Mouse (Mus musculus) spleen, postnatal 14 days (tissue): ENCODE results near the gene Fam92b.

ENCODE experiments used
- DNase-seq, 2 experiments: peaks; one replicate each; pipeline ENCODE4 v3.0.0; 2021 to 2022; ENCODE audit warnings: low spot score in 2 of 2

Fam92b gene

DNA sequence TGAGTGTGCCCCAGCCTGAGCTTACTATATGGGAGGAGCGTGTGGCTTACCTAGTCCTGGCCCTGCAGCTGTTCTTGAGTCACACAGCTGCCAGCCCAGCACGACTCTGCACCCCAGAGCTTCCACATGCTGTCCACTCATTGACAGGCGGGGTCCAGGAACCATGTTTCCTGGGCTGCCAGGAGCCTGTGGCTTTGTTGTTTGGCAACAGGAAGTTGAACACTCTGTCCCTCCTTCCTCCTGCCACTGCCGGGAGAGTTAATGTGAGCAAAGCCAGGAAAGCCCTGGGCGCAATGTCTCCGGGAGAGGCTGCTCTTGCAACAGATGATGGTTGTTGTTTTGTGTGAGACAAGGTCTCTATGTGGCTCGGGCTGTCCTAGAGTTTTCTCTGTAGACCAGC, 24.6 kb downstream of the Fam92b start:
- no peak for DNase-seq

- no peak for DNase-seq
Observed at GRCm38 (mm10) chr8:120151151-120151550, 26.1 kb downstream of the Fam92b start.

DNA sequence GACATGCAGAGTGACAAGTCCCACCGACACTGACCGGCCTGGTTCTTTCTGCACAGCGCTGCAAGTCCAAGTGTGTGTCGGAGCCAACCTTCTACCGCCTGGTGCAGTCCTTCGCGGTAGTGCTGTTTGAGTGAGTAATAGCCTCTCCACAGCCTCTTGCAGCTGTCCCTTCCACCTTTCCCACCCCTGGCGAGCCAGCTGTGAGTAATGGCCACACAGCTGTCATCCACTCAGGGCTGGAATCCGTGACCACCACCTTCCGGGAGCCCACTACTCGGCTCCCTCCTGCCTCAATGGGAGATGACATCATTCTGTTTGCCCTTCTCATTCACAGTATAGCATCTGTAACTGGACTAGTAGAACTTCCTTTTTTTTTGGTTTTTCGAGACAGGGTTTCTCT, 27.2 kb downstream of the Fam92b start:
- no peak for DNase-seq

DNA sequence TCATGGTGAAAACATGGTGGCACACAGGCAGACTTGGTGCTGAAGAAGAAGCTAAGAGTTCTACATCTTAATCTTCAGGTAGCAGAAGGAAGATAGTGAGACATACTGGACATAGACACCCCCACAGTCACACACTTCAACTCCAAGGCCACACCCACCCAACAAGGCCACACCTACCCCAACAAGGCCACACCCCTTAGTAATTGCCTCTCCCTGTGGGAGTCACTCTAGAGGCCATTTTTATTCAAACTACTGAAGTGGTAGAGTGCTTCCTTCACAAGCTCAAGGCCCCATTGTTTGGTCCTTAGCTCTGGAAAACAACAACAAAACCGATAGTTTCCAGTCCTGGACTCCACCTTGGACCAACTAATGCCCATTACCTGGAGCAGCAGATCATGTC, 31.2 kb downstream of the Fam92b start:
- no peak for DNase-seq

DNA sequence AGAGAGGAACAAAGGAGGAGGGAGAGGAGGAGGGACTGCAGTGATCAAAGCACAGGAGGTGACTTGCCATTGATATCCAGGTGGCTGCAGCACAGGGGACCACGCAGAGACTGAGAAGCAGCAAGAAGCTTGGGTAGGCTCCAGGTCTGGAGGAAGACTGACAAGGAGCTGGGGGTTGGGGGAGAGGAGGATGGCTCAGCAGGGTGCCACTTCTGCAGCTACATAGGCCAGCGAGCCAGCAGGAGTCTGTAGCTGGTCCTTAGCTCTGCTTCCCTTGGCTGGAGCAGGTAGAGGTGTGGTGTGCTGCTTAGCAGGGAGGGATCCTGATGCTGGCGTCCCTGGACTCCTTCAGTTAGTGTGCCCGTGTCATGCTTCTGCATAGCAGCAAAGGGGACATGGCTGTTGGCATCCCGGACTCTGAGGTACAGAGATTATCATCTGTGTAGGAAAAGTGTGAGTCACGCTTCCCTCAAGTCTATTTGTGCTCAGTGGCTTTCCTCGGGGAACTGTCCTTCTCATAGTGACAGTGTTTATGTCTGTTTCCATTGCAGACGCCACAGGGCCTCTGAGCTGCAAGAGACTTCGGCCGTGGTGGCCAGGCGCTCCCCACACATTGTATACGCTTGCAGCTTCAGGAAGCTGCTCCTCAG, 32.5 kb downstream of the Fam92b start:
- no peak for DNase-seq

DNA sequence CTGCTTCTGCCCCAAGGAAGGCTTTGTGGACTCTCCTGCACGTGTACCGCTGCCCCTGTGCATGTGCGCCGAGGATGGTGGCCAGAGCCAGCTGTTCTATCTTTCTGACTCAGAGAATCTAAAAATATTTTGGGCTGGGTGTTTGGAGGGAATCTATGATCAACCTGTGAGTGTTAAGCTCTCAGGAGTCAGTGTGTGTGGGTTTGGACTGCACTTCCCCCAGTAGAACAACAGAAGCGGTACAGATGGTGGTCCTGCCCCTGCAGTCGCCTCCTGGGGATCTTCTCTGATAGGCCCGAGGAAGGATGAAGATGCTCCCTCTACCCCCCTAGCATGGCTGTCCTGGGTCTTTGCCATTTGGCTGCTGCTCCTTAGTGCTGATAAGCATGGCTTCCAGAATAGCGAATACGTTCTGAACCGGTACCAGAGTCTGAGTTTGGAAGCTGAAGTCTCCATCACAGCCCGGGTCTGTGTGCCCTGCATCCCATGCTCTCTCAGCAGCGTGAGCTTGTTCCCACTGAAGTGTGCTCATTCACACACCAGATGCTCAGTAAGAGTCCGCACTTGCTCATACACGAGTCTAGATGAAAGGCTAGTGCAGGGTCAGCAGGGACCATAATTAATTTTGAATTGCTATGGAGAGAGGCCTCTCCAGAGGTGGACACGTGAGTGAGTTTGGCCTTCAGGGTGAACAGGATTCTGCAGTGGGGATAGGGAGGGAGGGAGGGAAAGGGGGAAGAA, 33.2 kb downstream of the Fam92b start:
- no peak for DNase-seq

DNA sequence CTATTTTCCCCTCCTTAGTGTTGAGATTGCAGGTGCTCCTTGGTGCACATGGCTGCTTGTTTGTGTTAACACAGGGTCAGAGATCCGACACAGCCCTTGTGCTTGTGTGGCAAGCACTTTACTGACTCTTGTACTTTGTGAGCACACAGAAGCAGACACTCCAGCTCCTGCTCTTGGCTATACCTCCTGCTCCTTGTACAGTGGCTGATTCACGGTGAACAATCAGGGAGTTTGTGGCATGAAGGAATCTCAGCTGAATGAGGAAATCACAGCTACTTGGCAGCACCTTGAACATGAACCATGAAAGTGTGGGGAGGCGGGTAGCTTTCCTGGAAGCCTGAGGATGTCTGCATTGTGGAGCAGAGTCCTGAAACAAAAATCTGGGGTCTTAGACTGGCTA, 36.5 kb downstream of the Fam92b start:
- DNase-seq = no peak

DNA sequence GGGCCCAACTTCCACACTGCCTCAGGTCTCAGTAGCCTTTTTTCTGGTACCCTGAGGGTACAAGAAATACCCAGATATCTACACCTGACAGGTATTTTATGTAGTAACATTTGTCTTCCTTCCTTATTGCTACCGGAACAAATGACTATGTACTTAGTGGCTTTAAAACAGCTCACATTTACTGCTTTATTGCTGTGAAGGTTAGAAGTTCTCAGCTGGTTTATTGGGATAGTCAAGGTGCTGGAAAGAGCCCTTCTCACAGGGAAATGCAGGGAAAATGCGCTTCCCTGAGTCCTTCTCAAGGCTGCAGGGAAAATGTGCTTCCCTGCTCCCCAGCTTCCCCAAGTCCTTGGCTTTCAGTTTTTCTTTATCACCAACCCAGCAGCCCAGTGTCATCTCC, 38.3 kb downstream of the Fam92b start:
- DNase-seq = no peak

GRCm38 (mm10) chr8:120136618-120137017, 40.6 kb downstream of the Fam92b start:
- no peak for DNase-seq

DNA sequence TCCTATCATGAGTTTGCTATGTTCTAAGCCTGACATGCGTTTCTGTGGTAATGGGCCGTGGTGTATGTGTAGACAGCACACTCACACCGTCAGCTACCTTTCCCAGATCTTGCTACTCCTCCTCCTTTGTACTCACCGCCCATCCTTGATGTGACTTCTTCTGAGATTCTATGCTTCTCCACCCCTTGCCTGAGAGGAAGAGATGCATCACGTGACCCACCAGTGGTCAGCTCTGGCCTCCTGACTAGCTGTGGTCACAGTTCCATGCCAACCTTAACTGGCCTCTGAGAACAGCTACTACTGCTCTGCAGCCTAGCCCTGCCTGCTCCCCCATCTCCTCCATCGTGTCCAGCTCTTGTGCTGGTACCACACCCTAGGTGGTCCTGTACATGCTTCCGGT, 41.6 kb downstream of the Fam92b start:
- no peak for DNase-seq

GRCm38 (mm10) chr8:120133169-120133568, 44.1 kb downstream of the Fam92b start:
- no peak for DNase-seq

- no peak for DNase-seq
Observed at GRCm38 (mm10) chr8:120131158-120131557, 46.1 kb downstream of the Fam92b start.

- DNase-seq = no peak
Observed at GRCm38 (mm10) chr8:120129547-120129946, 47.7 kb downstream of the Fam92b start.

- DNase-seq = no peak
Observed at GRCm38 (mm10) chr8:120126357-120127161, 50.7 kb downstream of the Fam92b start.

DNA sequence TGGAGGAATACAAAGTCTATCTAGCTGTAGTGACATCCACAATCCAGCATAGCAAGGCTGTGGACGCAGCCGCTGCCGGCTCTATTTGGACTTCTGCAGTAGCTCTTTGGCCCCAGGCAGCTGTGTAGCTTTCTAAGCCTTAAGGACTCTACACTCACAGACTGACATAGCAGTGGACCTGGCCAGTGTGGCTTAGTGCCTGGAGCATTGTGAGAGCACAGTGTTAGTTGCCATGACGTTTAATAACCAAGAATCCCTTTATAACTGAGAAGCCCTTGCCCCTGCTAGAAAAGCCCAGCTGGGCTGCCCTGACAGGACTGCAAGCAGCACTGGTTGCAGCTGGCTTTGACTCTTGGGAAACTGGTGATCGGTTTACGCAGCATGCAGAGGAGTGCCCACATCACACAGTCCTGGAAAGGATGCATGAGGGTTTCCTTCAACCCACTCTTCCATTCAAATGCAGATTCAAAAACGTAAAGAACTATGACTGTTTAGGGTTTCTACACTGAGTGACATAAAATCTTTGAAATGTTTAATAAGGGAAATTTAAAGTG, 52.4 kb downstream of the Fam92b start:
- no peak for DNase-seq

DNA sequence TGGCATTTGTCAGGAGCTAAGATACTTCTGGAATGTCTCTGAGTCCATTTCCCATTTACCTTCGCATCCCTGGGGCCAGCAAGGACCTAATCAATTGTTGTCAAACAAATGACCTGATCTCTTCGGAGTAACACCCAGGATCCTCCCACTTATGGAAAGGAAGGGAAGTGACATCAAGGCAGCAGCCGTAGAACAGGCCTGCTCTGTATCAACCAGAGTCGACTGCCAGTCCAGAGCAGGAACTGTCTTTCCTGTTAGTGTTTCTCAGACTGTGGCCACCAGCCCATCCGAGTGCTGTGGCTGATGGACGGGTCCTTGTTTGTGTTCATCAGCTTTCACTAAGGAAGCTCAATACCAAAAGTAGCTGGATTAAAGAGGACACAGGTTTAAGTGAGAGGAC, 53.0 kb downstream of the Fam92b start:
- no peak for DNase-seq

DNA sequence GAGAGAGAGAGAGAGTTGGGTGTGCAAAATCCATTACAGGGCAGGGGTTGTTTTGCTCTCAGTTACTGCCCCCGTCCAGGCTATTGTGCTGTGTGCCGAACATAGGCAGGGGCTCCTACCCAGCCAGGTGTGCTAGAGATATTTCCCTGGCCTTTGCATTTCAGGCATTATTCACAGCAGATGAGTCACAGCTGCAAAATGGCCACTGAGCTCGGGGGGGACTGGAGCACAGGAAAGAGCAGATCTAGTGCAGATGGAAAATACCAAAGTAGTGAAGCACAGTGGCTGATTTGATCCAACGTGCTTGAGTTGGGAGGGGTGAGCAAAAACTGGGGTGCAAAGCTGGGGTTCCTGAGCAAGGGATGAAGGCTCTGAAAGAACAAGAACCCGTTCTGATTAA, 56.3 kb downstream of the Fam92b start:
- no peak for DNase-seq

DNA sequence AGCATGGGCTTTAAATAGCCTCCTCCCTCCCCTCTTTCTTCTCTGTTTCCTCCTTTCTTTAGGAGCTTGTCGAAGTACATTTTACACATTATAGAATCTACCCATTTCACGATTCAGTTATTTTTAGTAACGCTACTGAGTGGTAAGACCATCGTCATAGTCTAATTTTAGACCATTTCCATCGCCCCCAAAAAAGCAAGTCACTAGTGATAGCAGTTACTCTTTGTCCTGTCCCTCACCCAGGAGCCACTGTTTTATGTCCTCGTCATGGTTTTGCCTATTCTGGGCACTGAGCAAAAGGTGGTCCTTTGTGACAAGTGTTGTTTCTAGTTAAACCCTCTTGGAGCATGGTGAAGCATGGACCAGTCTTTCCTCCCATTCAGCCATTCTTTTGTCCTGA, 57.3 kb downstream of the Fam92b start:
- no peak for DNase-seq

DNA sequence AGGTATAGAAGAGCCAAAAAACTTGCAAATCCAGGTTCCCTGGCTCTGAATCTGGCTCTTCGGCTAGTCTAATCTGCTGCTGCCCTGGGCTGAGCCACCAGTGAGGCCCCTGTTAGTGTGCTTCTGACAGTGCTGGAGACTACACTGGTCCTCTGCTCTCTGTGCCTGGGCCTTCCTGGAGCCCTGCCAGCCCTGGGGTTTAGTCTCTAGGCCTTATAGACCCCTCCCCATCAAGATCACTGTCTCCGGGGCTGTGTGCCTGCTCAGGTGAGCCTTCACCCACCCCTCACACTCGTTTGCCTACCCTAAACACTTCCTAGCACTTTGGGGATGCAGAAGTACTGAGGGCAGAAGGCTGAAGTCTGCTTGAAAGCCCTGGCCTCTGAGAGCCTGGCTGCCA, 57.8 kb downstream of the Fam92b start:
- no peak for DNase-seq

- DNase-seq = no peak
Observed at GRCm38 (mm10) chr8:120118847-120119246, 58.4 kb downstream of the Fam92b start.

DNA sequence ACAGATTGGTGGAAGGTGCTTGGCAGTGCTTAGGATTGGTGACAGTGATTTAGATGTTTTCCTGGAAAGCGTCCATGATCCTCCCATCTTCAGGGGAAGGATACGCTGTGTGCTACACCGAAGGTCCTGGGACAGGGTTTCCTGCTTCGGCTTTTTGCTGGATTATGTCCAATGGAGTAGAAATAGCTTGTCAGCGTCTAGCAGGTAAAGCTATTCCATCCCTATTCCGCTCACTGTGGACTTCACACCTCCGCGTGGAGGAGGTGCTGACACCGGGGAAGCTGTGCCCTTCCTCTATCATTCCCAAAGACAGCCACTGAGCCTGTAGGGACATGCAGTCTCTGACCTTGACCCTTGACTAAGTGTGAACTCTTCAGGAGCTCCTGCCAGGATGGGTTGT, 59.1 kb downstream of the Fam92b start:
- DNase-seq = no peak

GRCm38 (mm10) chr8:120116600-120116999, 60.7 kb downstream of the Fam92b start:
- no peak for DNase-seq
